Mouse (Mus musculus): ENCODE measurements around the gene 1110004F10Rik. TPM values are rescaled to one million over a fixed set of nuclear protein-coding genes. Genes with fewer than 3 reads are reported as not detected.

Gene 1110004F10Rik
- polyA plus RNA-seq, 1 experiment from 2014 or later, result 366 TPM

DNA sequence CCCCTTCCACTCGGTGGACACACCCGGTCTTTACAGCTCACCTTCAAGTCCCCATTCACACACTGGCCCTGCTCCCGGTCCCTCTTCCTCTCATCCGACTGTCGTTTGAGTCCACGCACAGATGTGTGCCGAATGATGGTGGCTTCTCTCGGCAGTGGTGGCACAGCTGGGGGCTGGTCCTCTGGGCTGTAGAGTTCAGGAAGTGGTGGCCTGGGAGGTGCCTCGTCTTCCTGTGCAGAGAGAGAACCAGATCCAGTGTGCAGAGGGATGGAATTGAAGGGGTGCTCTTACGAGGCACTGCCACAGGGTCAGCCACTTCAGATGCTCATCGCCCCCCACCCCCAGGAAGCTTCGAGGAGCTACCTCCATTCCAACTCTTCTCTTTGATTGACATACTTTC, 98.0 kb downstream of the 1110004F10Rik start:
- no peaks in the 10 kb centered on the region for H3K27me3 ChIP-seq (ENCODE audit: control insufficient read depth, insufficient read depth, low read length)
- DNase-seq (ENCODE audit: low spot score) (no peak), ATAC-seq (replicated peaks; ENCODE audit: low FRiP score) (no peak)
- no peaks in the 10 kb centered on the region for H3K4me1 ChIP-seq (replicated peaks; ENCODE audit: control insufficient read depth, insufficient read depth, low read length)
- H3K9ac ChIP-seq (ENCODE audit: low read length), result no peak overlapping the region
- no peak overlapping the region for H3K4me3 ChIP-seq (ENCODE audit: low read depth, low read length)
- no peak overlapping the region for H3K27ac ChIP-seq (ENCODE audit: low read depth, low read length)
- 91% methylated on average over 12 of the region's 12 CpGs for WGBS
- H3K4me2 ChIP-seq (ENCODE audit: low read depth, low read length, severe bottlenecking), result no peak overlapping the region
- no peaks in the 10 kb centered on the region; the same call in 1 of the 2 replicates for H3K36me3 ChIP-seq (ENCODE audit: control insufficient read depth, insufficient read depth, low read length)
- H3K9me3 ChIP-seq (ENCODE audit: control insufficient read depth, low read length), result no peaks in the 10 kb centered on the region

GRCm38 (mm10) chr7:116137671-116138070, 98.5 kb downstream of the 1110004F10Rik start:
- H3K4me1 ChIP-seq (replicated peaks; ENCODE audit: control insufficient read depth, insufficient read depth, low read length), result no peaks in the 10 kb centered on the region
- no peak for ATAC-seq (replicated peaks; ENCODE audit: low FRiP score)
- no peaks in the 10 kb centered on the region for H3K27me3 ChIP-seq (ENCODE audit: control insufficient read depth, insufficient read depth, low read length)
- H3K9me3 ChIP-seq (ENCODE audit: control insufficient read depth, low read length), result no peaks in the 10 kb centered on the region
- 89% methylated on average over 3 of the region's 3 CpGs for WGBS
- H3K9ac ChIP-seq (ENCODE audit: low read length), result no peak overlapping the region
- no peak overlapping the region for H3K27ac ChIP-seq (ENCODE audit: low read depth, low read length)
- no peak overlapping the region for H3K4me2 ChIP-seq (ENCODE audit: low read depth, low read length, severe bottlenecking)
- no peaks in the 10 kb centered on the region; the same call in 1 of the 2 replicates for H3K36me3 ChIP-seq (ENCODE audit: control insufficient read depth, insufficient read depth, low read length)
- DNase-seq (ENCODE audit: low spot score), result no peak
- H3K4me3 ChIP-seq (ENCODE audit: low read depth, low read length), result no peak overlapping the region

GRCm38 (mm10) chr7:116145030-116145429, 105.8 kb downstream of the 1110004F10Rik start:
- no peak overlapping the region for H3K4me3 ChIP-seq (ENCODE audit: low read depth, low read length)
- H3K9me3 ChIP-seq (ENCODE audit: control insufficient read depth, low read length), result no peaks in the 10 kb centered on the region
- H3K9ac ChIP-seq (ENCODE audit: low read length), result no peak overlapping the region
- 95% methylated on average over 6 of the region's 6 CpGs for WGBS
- no peaks in the 10 kb centered on the region; the same call in 1 of the 2 replicates for H3K36me3 ChIP-seq (ENCODE audit: control insufficient read depth, insufficient read depth, low read length)
- H3K27ac ChIP-seq (ENCODE audit: low read depth, low read length), result no peak overlapping the region
- ATAC-seq (replicated peaks; ENCODE audit: low FRiP score) (no peak), DNase-seq (ENCODE audit: low spot score) (no peak)
- no peaks in the 10 kb centered on the region for H3K4me1 ChIP-seq (replicated peaks; ENCODE audit: control insufficient read depth, insufficient read depth, low read length)
- no peak overlapping the region for H3K4me2 ChIP-seq (ENCODE audit: low read depth, low read length, severe bottlenecking)
- no peaks in the 10 kb centered on the region for H3K27me3 ChIP-seq (ENCODE audit: control insufficient read depth, insufficient read depth, low read length)

DNA sequence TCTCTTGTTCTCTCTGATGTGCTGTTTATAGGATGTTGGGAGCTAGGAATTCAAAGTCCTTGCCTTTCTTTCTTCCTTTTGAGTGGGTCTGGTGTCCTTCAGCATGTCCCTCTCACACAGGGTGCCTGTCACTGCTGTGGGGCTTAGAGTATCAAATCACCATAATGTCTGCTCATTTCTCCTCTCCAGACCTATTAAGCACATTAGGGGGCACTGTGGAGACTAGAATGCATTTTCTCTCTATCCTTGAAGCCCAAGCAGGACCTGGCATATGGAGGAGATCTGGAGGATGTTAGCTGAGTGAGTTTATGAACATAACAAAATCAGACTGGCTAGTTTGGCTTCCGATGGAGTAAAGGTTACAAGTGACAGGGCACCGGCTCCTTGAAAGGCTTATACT, 107.9 kb downstream of the 1110004F10Rik start:
- H3K4me2 ChIP-seq (ENCODE audit: low read depth, low read length, severe bottlenecking), result no peak overlapping the region
- H3K36me3 ChIP-seq (ENCODE audit: control insufficient read depth, insufficient read depth, low read length), result no peaks in the 10 kb centered on the region; the same call in 1 of the 2 replicates
- WGBS, result 94% methylated on average over 2 of the region's 2 CpGs
- H3K4me3 ChIP-seq (ENCODE audit: low read depth, low read length), result no peak overlapping the region
- no peak overlapping the region for H3K9ac ChIP-seq (ENCODE audit: low read length)
- H3K9me3 ChIP-seq (ENCODE audit: control insufficient read depth, low read length), result no peaks in the 10 kb centered on the region
- no peaks in the 10 kb centered on the region for H3K27me3 ChIP-seq (ENCODE audit: control insufficient read depth, insufficient read depth, low read length)
- no peak for DNase-seq (ENCODE audit: low spot score)
- no peak overlapping the region for H3K27ac ChIP-seq (ENCODE audit: low read depth, low read length)
- ATAC-seq (replicated peaks; ENCODE audit: low FRiP score), result no peak
- H3K4me1 ChIP-seq (replicated peaks; ENCODE audit: control insufficient read depth, insufficient read depth, low read length), result no peaks in the 10 kb centered on the region

GRCm38 (mm10) chr7:116149568-116149967, 110.4 kb downstream of the 1110004F10Rik start:
- ATAC-seq (replicated peaks; ENCODE audit: low FRiP score) (no peak), DNase-seq (ENCODE audit: low spot score) (no peak)
- no peak overlapping the region for H3K4me2 ChIP-seq (ENCODE audit: low read depth, low read length, severe bottlenecking)
- H3K27ac ChIP-seq (ENCODE audit: low read depth, low read length), result no peak overlapping the region
- no peaks in the 10 kb centered on the region; the same call in 1 of the 2 replicates for H3K36me3 ChIP-seq (ENCODE audit: control insufficient read depth, insufficient read depth, low read length)
- H3K9me3 ChIP-seq (ENCODE audit: control insufficient read depth, low read length), result no peaks in the 10 kb centered on the region
- no peaks in the 10 kb centered on the region for H3K4me1 ChIP-seq (replicated peaks; ENCODE audit: control insufficient read depth, insufficient read depth, low read length)
- no peak overlapping the region for H3K9ac ChIP-seq (ENCODE audit: low read length)
- 82% methylated on average over 4 of the region's 4 CpGs for WGBS
- no peak overlapping the region for H3K4me3 ChIP-seq (ENCODE audit: low read depth, low read length)
- no peaks in the 10 kb centered on the region for H3K27me3 ChIP-seq (ENCODE audit: control insufficient read depth, insufficient read depth, low read length)

- ATAC-seq (replicated peaks; ENCODE audit: low FRiP score), result no peak
- 74% methylated on average over 2 of the region's 2 CpGs for WGBS
- no peak overlapping the region for H3K4me2 ChIP-seq (ENCODE audit: low read depth, low read length, severe bottlenecking)
- no peak overlapping the region for H3K27ac ChIP-seq (ENCODE audit: low read depth, low read length)
- no peak for DNase-seq (ENCODE audit: low spot score)
- H3K36me3 ChIP-seq (ENCODE audit: control insufficient read depth, insufficient read depth, low read length), result no peaks in the 10 kb centered on the region; the same call in 1 of the 2 replicates
- H3K9ac ChIP-seq (ENCODE audit: low read length), result no peak overlapping the region
- no peaks in the 10 kb centered on the region for H3K4me1 ChIP-seq (replicated peaks; ENCODE audit: control insufficient read depth, insufficient read depth, low read length)
- H3K27me3 ChIP-seq (ENCODE audit: control insufficient read depth, insufficient read depth, low read length), result no peaks in the 10 kb centered on the region
- H3K4me3 ChIP-seq (ENCODE audit: low read depth, low read length), result no peak overlapping the region
- no peaks in the 10 kb centered on the region for H3K9me3 ChIP-seq (ENCODE audit: control insufficient read depth, low read length)
Observed at GRCm38 (mm10) chr7:116153781-116154368, 114.7 kb downstream of the 1110004F10Rik start.

Other genes starting within 250 kb of the 1110004F10Rik start
- gene Sox6, start 601 bp upstream of the 1110004F10Rik start, polyA plus RNA-seq (2014; fragmentation: Nextera tagmentation; extraction: Ambion mirVana), result 127 and 154 TPM in 2 replicates
- 0.56 and 0.91 TPM in 2 replicates for gene Gm4353, start 45.2 kb downstream of the 1110004F10Rik start, polyA plus RNA-seq (2014; fragmentation: Nextera tagmentation; extraction: Ambion mirVana)